Mouse (Mus musculus): Measurements from ENCODE around the gene Pnmt.
A peak's percentile ranks its signal among the peaks of the same experiment; 100 is the strongest.

The Pnmt gene

DNA sequence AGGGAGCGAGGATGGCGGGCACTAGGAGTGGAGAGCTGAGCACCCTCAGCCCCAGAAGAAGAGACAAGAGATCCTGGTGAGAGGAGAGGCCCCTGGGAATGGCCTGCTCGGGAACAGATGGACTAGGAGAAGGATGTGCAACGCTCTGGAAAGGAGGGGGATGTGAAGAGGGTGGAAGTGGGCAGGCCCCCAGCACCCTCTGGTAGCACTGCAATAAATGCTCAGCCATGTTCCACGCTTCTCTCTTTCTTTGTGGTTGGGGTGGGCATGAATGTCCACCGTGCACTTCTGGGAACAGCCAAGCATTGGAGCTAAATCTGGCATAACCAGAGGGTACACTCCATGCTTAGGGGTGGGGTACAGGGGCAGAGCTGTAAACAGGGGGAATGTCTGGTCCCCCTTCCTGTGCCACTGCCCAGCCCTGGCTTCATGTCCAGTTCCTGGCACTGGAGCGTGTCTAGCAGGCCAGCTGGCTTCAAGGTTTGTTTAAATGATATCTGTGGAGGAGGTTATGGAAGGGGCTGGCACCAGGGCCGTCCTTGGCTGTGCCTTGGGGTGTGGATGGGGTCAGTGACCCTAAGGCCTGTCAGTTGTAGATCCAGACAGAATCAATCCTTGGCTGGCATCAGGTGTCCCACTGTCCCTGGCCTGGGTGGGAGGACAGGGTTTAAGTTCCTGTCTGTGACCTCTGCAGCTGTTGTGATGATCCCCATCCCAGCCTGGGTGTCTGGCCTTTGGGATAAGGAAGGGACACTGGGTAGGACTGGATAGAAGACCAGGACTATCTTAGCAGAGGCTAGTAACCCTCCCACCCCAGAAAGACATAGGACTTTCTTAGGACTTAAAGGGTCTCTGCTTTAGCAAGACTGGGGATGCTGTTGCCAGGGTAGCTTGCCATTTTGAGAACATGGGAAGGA, 1.3 kb upstream of the Pnmt start:
- no peak for DNase-seq

DNA sequence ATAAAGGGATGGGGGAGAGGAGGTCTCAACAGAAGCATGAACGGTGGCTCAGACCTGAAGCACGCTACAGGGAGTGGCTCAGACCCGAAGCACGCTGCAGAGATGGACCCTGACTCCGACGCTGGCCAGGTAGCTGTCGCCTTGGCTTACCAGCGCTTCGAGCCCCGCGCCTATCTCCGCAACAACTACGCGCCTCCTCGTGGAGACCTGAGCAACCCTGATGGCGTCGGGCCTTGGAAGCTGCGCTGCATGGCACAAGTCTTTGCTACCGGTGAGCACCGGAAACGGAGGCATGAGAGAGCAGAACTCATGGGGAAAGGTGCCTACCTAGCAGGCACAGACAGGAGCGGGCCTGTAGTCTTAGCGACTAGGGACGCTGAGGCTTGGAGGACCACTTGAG, 346 bp downstream of the Pnmt start:
- DNase-seq: peak in 1 of 2 experiments; percentile 23

DNA sequence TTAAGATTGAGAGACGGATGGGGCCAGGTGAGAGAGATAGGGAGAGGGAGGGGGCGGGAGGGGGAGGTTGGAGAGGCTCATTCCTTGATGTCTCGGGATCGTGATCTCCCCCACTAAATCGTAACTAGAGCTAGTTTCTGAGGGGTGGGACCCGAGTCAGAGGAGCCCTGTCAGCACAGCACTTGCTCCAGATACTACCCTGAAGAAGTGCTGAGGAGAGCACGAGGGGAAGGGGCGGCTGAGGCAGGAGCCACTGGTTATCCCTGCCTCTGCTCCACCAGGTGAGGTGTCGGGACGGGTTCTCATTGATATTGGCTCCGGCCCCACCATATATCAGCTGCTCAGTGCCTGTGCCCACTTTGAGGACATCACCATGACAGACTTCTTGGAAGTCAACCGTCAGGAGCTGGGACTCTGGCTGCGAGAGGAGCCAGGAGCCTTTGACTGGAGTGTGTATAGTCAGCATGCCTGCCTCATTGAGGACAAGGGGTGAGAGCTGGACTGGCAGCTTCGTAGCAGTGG, 867 bp downstream of the Pnmt start:
- DNase-seq: no peak

DNA sequence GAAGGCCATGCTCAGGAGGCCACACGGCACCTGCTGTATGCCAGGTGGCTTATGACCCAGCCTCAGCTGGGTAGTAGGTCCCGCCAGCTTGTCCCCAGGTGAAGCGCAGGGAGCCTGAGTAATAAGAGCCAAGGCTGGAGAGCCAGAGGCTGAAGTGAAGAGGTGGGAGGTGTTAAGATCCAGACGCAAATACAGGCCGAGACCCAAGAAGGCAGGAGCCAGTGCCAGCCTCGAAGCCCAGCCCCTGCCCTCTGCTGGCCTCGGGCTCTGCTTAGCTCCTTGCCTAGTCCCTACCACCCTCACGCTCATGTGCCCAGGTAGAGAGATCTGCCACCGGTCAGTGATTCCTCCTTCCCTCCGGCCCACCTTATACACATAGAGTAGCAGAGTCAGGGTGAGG, 2.0 kb downstream of the Pnmt start:
- no peak for DNase-seq

DNA sequence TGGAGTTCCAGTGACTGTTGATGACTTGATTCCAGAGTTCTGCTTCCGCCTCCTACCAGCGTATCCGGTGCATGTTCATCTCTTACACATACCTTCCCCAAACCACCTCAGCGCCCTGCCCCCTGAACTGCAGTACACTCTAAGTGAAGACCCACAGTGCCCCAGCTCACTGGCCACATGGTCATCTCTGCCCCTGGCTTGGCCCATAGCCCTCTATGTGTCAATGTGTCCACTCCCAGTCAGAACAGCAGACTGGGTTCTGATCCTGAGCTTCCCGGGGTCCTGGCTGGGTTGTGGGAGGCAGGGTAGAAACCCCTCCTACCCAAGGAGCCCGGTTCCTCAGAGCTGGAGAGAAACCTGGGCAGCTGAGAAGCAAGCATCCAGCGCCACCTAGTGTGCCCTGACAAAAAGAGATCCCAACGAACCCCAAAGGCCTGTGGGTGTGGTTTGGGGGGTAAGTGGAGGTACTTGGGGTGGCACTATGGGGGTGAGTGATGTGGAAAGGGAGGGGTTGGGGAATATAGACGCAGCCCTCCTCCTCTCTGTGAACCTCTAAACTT, 3.1 kb downstream of the Pnmt start:
- DNase-seq: peak; percentile 71 to 75

DNA sequence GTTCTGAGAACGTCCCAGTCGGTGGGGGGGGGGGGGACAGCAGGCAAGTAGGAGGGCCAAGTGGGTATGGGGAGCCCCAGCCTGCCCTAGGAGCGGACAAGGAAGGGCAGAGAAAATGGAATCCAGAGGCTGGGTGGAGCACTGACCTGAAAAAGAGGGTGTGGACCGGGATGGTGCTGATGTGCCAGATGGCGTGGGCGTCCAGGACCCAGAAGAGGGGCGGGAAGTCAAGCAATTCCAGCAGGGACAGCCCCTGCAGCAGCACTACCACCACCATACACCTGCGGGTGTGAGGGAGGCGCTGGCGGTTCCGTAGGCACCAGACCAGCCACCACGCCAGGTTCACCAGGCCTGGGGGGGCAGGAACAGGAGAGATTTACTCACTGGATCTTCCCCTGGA, 3.9 kb downstream of the Pnmt start:
- no peak for DNase-seq

DNA sequence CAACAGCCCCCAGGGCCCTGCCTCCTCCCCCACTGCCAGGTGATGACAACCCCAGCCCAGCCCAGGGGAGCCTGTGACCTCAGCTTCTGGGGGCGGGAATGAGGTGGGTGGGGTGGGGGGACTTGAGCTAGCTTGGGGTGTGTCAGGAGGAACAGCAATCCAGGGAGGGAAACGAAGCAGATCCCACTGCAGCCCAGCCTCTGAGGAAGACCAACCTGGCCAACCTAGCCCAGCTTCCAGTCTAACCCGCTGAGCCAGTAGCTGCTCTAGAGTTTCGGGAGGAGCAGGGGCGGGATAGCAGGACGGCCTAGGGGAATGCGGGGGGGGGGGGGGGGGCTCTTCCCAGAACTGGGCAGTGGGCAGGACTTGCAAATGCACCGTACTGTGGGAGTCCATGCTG, 5.8 kb downstream of the Pnmt start:
- no peak for DNase-seq

DNA sequence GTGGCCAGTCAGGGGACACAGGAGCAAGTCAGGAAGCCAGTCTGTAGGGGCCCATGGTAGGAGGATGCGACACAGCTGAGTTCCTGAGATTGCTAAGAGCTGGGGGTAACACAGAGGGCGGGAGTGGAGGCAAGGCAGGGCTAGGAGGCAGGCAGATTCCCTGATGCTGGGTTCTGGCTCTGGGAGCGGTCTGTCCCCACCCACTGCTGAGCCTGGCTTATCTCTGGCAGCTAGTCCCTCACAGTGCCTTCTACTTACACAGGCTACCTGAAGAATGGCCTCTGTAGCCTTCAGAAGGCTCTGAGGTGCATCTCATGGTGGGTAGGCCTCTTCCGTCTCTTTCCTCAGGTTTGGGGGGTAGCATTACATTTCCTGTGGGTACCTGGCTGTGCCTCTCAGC, 6.4 kb downstream of the Pnmt start:
- DNase-seq: peak in 1 of 2 experiments; percentile 21

DNA sequence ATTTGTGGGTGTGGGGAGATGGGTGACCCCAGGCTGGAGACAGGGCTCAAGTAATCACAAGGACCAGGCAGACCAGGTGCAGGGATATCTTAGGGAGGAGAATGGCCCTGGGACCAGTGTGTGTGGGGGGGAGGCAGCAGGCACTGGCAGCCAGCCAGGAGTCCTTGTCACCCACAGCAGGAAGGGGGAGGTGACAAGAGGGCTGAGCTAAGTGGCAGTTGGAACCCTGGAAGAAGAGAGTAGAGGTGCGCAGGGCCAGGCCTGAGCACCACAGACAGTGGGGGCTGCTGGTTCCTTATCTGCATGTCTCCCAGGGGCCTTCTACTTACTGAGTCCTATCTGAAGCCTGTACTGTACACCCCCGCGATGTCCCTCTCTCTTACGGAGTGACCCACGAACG, 7.1 kb downstream of the Pnmt start:
- peak; percentile 81 to 88 for DNase-seq

DNA sequence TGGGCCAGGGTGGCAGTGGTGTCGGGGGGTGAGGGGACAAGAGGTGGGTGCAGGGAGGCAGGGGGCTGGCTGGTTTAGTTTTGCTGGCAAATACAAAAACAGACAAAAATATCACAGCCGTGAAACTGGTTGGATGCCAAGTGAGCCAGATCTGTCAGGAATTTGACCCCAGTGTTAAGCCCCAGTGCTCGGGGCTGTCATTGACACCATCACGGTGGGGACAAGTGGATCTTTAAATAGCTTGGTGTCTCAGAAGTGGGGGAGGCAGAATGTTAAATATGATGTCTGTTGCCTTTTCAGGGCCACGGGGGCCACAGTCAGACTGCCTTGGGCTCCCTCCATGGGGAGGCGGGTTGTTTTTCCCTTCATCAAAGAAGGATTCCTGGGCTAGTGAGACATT, 8.1 kb downstream of the Pnmt start:
- no peak for DNase-seq

DNA sequence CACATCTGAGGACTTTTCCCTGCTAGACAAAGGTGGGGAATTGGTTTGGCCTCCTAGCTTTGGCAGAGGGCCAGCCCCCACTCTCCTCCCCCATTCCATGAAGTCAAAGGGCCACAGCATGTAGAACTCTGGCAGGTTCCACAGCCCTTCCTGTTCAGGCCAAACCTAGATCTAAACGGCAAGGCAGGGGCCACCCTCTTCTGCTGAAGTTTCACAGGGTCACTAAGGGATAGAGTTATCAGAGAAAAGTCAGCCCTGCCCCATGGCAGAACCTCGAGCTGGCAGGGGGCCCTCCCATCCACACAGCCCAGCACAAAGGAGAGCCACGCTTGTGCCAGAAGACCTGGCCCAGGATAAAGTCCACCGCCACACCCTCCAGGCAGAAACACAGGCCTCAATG, 8.8 kb downstream of the Pnmt start:
- no peak for DNase-seq

DNA sequence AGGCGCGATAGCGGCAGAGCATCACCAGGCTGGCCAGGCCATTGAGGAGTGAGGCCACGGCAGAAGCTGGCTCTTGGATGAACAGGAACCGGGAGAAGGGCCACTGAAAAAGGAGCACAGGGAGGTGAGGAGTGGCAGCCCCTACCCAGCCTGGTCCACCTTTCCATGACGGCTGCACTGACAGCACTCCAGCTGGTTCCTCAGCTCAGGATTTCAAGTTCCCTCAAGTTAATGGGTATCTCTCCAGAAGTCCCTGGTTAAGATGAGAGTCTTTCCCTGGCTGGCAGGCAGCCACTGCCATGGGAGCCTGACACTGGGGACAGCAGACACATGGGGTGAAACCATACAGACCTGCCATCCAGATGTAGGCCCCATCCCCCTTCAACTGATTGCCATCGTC, 11.7 kb downstream of the Pnmt start:
- DNase-seq: no peak

DNA sequence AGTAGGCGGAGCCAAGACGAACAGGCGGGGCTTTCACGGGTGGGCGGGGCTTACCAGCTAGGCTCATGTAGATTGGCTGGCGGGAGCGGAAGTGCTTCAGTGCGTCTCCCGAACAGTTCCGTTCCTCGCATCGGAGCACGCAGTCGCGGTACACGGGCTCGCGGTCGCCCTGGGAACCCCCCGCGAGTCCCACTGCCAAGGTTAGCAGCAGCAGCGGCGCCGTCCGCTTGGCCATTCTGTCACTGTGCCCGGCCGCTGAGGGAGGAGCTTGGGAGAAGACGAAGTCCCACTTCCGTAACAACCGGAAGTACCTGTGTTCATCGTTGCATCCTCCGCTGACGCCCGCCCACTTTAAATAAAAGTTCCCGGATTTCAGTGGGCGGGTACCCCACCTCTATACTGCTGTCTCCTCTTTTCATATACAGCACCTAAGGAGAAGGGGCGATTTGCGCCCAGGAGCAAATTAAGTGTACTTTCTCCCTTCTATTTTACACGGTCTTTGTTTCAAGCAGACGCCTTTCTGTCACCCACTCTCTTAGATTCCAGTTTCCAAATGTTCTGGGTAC, 14.0 kb downstream of the Pnmt start, which contains the start of gene Pgap3:
Pgap3 (minus strand) TSS at position 330 of the 566 bp plus-strand sequence.
- DNase-seq: peak; percentile 86 to 87

DNA sequence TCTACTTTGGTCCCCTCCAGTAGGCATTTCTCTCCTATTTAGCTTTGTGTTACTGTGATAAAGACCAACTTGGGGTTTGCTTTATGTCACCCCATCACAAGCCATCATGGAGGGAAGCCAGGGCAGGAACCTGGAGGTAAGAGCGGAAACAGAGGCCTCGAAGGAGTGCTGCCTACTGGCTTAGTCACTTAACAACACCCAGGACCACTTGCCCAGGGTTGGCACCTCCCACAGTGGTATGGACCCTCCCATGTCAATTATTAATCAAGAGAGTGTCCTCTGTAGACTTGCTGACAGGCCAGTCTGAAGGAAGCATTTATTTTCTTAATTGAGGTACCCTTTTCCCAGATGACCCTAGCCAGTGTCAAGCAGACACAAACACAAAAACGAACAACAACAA, 14.6 kb downstream of the Pnmt start:
- no peak for DNase-seq

DNA sequence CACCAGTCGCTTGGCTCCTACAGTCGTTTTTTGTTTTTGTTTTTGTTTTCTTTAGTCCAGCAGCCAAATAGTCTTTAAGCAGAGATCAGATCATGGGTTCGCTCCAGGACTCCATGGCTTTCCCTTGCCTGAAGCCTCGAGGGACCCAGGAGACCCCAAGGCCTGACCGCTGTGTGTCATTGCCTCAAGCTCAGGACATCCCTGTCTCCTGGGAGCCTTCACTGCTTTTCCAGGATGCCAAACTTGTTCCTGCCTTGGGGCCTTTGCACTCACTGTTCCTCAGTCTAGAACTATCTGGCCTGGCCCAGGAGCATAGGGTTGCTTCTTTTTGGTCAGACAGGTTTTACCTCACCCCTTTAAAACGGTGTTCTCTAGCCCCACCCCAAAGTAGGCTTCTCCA, 20.4 kb downstream of the Pnmt start:
- no peak for DNase-seq

DNA sequence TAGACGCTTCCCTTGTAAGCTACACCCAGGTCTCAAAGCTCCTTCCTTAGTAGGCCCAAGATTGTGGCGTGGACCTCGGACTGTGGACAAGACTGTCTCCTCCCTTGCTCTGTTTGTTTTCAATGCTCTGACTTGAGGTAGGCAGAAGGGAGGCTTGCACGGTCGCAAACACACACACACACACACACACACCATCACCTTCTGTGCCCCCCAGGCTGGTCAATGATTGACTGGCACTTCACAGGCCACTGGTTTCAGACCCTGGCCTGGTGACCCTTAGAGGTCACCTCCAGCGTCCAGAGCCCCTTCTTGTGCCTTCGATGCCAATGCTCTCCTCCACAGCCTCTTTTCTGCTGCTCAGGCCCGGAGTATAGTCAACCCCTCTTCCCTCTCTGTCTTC, 22.6 kb downstream of the Pnmt start:
- no peak for DNase-seq

DNA sequence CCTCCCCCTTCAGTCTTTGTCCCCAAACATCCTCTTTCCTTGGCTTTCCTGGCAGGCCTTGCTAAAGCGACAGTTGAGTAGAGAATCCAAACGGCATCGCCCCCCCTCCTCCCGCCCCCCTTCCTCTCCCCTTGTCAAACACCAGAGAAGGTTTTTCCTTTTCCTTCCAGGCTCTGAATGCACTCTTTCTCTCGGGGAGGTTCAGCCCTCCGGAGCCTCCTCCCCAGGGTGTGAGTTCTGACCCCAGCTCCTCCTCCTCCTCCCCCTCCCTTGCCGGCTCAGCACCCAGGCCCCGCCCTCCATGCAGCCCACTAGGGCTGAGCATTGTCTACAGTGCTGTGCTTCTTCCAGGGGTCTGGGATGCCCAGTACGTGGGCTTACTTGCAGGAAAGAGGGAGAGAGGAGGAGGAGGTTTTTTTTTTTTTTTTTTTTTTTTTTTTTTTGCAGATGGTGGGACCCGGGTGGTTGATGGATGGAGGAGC, 23.1 kb downstream of the Pnmt start:
- DNase-seq: no peak

DNA sequence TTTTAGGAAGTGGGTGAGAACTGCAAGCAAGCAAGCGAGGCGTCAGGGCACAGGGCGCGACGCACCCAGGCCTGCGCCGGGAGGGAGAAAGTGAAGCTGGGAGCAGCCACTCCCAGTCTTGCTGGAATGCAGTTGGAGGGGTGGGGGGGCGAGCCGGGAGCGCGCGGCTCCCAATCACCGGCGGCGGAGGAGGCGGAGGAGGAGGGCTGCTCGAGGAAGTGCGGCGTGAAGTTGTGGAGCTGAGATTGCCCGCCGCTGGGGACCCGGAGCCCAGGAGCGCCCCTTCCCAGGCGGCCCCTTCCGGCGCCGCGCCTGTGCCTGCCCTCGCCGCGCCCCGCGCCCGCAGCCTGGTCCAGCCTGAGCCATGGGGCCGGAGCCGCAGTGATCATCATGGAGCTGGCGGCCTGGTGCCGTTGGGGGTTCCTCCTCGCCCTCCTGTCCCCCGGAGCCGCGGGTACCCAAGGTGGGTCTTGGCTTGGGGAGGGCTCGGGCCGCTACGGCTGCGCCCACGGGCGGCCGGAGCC, 26.1 kb downstream of the Pnmt start, which contains the start of gene Erbb2:
Erbb2 (plus strand) TSS at position 198 of the 524 bp plus-strand sequence.
- no peak for DNase-seq

DNA sequence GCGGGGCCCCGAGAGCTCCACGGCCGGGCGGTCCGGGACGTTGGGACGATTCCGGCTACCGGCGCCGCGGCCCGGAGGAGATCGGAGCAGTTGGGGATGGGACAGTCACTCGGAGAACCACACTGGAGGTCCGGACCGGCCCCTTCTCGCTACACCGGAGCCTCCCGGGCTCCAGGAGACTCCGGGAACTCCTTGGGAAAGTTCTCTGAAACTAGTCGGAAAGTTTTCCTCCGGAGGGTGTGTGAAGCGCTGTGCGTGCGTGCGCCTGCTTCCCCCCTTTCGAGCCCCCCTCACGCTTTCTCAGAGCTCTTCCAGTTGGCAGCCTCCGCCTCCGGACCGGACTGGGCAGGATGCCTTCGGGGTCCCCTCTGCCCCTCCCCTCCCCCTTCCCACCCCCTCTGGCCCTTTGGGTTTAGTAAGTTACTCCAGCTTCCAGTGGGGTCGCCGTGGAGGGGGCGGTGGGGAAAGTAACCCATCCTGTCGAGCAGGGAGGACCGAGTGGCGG, 26.6 kb downstream of the Pnmt start:
- DNase-seq: no peak

DNA sequence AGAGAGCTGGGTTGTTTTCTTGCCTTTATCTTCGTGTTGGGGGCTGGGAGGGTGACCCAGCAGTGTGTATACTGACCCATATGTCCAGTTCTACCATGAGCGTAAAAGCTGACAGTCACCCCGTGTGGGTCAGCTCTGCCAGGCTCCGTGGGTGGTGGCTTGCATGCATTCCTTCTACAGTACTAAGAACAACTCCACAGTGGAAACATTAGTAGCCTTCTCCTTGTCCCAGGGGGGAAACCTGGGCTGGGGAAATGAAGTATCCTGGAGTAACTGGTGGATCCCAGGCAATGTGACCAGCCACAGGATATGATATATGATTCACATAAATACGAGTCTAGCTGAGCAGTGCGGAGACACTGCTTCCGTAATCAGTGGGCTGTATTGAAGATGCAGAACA, 27.5 kb downstream of the Pnmt start:
- DNase-seq: no peak

DNA sequence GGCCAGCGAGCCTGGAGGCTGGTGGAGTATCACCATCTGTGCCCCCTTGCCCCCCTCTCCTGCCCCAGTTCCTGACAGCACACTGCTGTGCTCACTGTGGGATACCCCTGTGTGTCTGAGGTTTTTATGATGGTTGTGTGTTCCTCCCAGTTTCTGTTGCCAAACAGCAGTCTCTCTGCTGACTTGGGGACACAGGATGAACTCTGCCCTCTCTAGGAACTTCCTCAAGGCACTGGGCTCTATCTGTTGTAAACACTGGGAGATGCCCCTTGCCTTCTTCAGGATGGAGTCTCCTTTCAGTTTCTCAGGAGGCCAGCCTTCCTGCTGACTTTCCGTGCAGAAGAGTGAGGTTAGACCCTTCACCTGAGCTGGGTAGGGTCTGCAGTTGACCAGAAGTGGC, 27.9 kb downstream of the Pnmt start:
- DNase-seq: no peak

DNA sequence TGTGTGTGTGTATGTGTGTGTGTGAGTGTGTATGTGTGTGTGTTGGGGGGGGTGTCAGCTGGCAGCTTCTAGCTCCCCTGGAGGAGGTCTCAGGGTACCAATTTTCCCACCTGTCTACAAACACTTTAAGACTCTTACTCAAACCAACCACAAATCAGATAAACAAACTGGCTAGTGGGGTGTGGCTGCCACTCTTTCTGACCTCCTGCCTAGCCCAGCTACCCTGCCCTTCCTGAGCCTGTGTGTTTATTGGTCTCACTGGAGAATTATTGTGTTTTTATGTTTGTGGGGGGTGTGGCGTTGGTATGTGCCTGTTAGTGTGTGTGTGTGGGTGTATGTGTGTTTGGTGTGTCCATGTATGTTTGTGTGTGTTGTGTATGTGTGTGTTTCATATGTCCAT, 30.8 kb downstream of the Pnmt start:
- DNase-seq: no peak

DNA sequence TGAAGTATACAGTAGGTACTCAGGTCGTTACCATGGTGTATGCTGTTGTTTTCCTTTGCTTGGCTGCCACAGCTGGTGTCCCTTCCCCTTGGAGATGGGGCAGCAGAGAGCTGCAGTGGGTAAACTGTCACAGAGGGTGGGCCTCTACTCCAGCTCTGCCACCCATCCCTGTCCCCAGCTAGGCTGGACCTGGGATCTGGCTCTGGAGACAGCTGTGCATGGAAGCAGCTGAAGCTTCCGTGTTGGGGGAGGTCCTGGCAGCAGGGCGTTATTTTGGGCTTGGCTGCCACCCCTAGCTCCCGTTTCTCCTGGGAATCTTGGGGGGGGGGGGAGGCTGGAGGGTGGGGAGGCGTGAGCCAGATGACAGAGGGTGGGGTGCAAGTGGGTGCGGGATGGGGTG, 32.0 kb downstream of the Pnmt start:
- no peak for DNase-seq
